Mouse (Mus musculus) limb, embryonic 11.5 days (tissue): ENCODE measurements around the gene Olfr727. TPM values are rescaled to one million over a fixed set of nuclear protein-coding genes. Genes with fewer than 3 reads are reported as not detected.

Experiments used
- ATAC-seq: fragments of 200-750 bp; cut with Nextera tagmentation; 2 replicates; pipeline ENCODE4 v1.8.0; 2017; ENCODE audit warnings: low read depth; ENCODE audit not compliant: insufficient number of reproducible peaks, low FRiP score, low TSS enrichment
- DNase-seq: peaks from one replicate; pipeline ENCODE4 v3.0.0-alpha.2; 2015; ENCODE audit warnings: low spot score
- H3K27ac ChIP-seq: fragments of 300-500 bp; sonication (generic); replicated peaks from 2 replicates; pipeline ENCODE4 v1.5.1; 2014; ENCODE audit warnings: low read depth, mild to moderate bottlenecking, low read length
- H3K27me3 ChIP-seq: fragments of 300-500 bp; sonication (generic); 2 replicates; pipeline ENCODE4 v1.6.1; 2014; ENCODE audit warnings: mild to moderate bottlenecking, low read length, mixed read lengths; ENCODE audit not compliant: control insufficient read depth, insufficient read depth
- H3K36me3 ChIP-seq: fragments of 300-500 bp; sonication (generic); 2 replicates; pipeline ENCODE4 v1.6.1; 2014; ENCODE audit warnings: mild to moderate bottlenecking, low read length, moderate library complexity, mixed read lengths; ENCODE audit not compliant: control insufficient read depth, insufficient read depth
- H3K4me1 ChIP-seq: fragments of 300-500 bp; sonication (generic); 2 replicates; pipeline ENCODE4 v1.6.1; 2014; ENCODE audit warnings: low read length, mixed read lengths; ENCODE audit not compliant: control insufficient read depth, insufficient read depth
- H3K4me2 ChIP-seq: fragments of 300-500 bp; sonication (generic); 2 replicates; pipeline ENCODE4 v1.6.1; 2014; ENCODE audit warnings: low read depth, mild to moderate bottlenecking, moderate library complexity; ENCODE audit not compliant: severe bottlenecking
- H3K4me3 ChIP-seq: fragments of 300-500 bp; sonication (generic); 2 replicates; pipeline ENCODE4 v1.5.1; 2014; ENCODE audit warnings: low read depth, low read length
- H3K9ac ChIP-seq: fragments of 300-500 bp; sonication (generic); 2 replicates; pipeline ENCODE4 v1.6.1; 2014; ENCODE audit warnings: mild to moderate bottlenecking, low read length
- H3K9me3 ChIP-seq: fragments of 300-500 bp; sonication (generic); 2 replicates; pipeline ENCODE4 v1.6.1; 2016; ENCODE audit warnings: low read length; ENCODE audit not compliant: control insufficient read depth
- WGBS: fragments of 180-500 bp; shearing (Covaris S2); extraction: QIAGEN DNeasy Blood & Tissue Kit; methylation state at CpG from one replicate; pipeline ENCODE4 v1.1.7; 2014; 5-methylcytosine and 5-hydroxymethylcytosine counted together
- polyA plus RNA-seq: library from polyadenylated mRNA; unstranded; fragments of >200 nt; fragmentation: Nextera tagmentation; extraction: Ambion mirVana; gene quantifications from 2 replicates; pipeline ENCODE4 v1.2.1, GENCODE M21; 2014

Gene Olfr727
- not detected in 2 replicates for polyA plus RNA-seq

GRCm38 (mm10) chr14:50122886-50123285 lies at the start of gene Olfr727:
TSS of gene Olfr727 (plus strand) at chr14:50123186.
- Histone ChIP-seq H3K27ac (no peak within 1 kb of the TSS), H3K4me2 (no peak within 1 kb of the TSS), H3K4me3 (no peak within 1 kb of the TSS), H3K4me1 (no peaks in the 10 kb centered on the region), H3K9me3 (no peaks in the 10 kb centered on the region), H3K36me3 (no peaks in the 10 kb centered on the region), H3K9ac (no peak within 1 kb of the TSS), H3K27me3 (no peaks in the 10 kb centered on the region)
- DNase-seq (no peak), ATAC-seq (no peak)
- 87% methylated on average over 1 of the region's 1 CpGs for WGBS

- Histone ChIP-seq H3K4me1 (no peaks in the 10 kb centered on the region), H3K9ac (no peak within 1 kb of the TSS), H3K27me3 (no peaks in the 10 kb centered on the region), H3K4me2 (no peak within 1 kb of the TSS), H3K4me3 (no peak within 1 kb of the TSS), H3K36me3 (no peaks in the 10 kb centered on the region), H3K9me3 (no peaks in the 10 kb centered on the region; the same call in 1 of the 2 replicates), H3K27ac (no peak within 1 kb of the TSS)
- 74% methylated on average over 1 of the region's 1 CpGs for WGBS
- DNase-seq, result no peak
- no peak for ATAC-seq
Observed at GRCm38 (mm10) chr14:50090853-50091252, 32.1 kb upstream of the Olfr727 start, which contains the start of gene Olfr726. TSS of gene Olfr726 (minus strand) at chr14:50090953.

GRCm38 (mm10) chr14:50142580-50142979 lies 19.6 kb downstream of the Olfr727 start, which contains the start of gene Olfr728:
TSS of gene Olfr728 (minus strand) at chr14:50142680.
- 87% methylated on average over 5 of the region's 5 CpGs for WGBS
- Histone ChIP-seq H3K9me3 (no peaks in the 10 kb centered on the region), H3K36me3 (no peaks in the 10 kb centered on the region), H3K27ac (no peak within 1 kb of the TSS), H3K9ac (no peak within 1 kb of the TSS), H3K4me2 (no peak within 1 kb of the TSS), H3K27me3 (no peaks in the 10 kb centered on the region), H3K4me1 (no peaks in the 10 kb centered on the region), H3K4me3 (no peak within 1 kb of the TSS)
- ATAC-seq (no peak), DNase-seq (no peak)

GRCm38 (mm10) chr14:50152810-50153209 lies 29.8 kb downstream of the Olfr727 start, which contains the start of gene Olfr729:
TSS of gene Olfr729 (minus strand) at chr14:50152910.
- no peak for ATAC-seq

More at GRCm38 (mm10) chr14:50152810-50153209, 29.8 kb downstream of the Olfr727 start, which contains the start of gene Olfr729:
- no peaks in the 10 kb centered on the region for H3K36me3 ChIP-seq
- no peak within 1 kb of the TSS for H3K4me2 ChIP-seq
- no peak within 1 kb of the TSS for H3K9ac ChIP-seq
- no peak within 1 kb of the TSS for H3K4me3 ChIP-seq
- H3K4me1 ChIP-seq, result no peaks in the 10 kb centered on the region
- H3K9me3 ChIP-seq, result no peaks in the 10 kb centered on the region
- DNase-seq, result no peak
- no peak within 1 kb of the TSS for H3K27ac ChIP-seq
- no peaks in the 10 kb centered on the region for H3K27me3 ChIP-seq

Other genes with a start within 250 kb of the Olfr727 start
- not detected in 2 replicates for gene Olfr722, start 221.2 kb upstream of the Olfr727 start, polyA plus RNA-seq
- gene Olfr723, start 191.4 kb upstream of the Olfr727 start, polyA plus RNA-seq, result not detected in 2 replicates
- gene Olfr724, start 159.9 kb upstream of the Olfr727 start, polyA plus RNA-seq, result not detected in 2 replicates
- gene Olfr725, start 82.8 kb upstream of the Olfr727 start, polyA plus RNA-seq, result 0.23 TPM in 1 of 2 replicates, not detected in the other
- gene Olfr726, start 32.2 kb upstream of the Olfr727 start, polyA plus RNA-seq, result not detected in 2 replicates
- gene Olfr728, start 19.5 kb downstream of the Olfr727 start, polyA plus RNA-seq, result not detected in 2 replicates
- gene Olfr729, start 29.7 kb downstream of the Olfr727 start, polyA plus RNA-seq, result 0.06 TPM in 1 of 2 replicates, not detected in the other
- gene Olfr730, start 65.0 kb downstream of the Olfr727 start, polyA plus RNA-seq, result not detected in 2 replicates
- not detected in 2 replicates for gene Olfr731, start 118.7 kb downstream of the Olfr727 start, polyA plus RNA-seq
- not detected in 2 replicates for gene Olfr732, start 161.0 kb downstream of the Olfr727 start, polyA plus RNA-seq
- not detected in 2 replicates for gene Olfr733, start 178.3 kb downstream of the Olfr727 start, polyA plus RNA-seq
- gene Olfr734, start 203.6 kb downstream of the Olfr727 start, polyA plus RNA-seq, result not detected in 2 replicates
- not detected in 2 replicates for gene Olfr735, start 225.7 kb downstream of the Olfr727 start, polyA plus RNA-seq
- gene Tlr11, start 234.7 kb downstream of the Olfr727 start, polyA plus RNA-seq, result not detected in 2 replicates